Mouse (Mus musculus) heart, postnatal 0 days (tissue): ENCODE results near the gene Fam84a. TPM values are rescaled to one million over a fixed set of nuclear protein-coding genes. Genes with fewer than 3 reads are reported as not detected.

Experiments used
- ATAC-seq: fragments of 200-750 bp; cut with Nextera tagmentation; 2 replicates; pipeline ENCODE4 v1.8.0; 2017; ENCODE audit warnings: low read depth, moderate number of reproducible peaks, moderate library complexity; ENCODE audit not compliant: insufficient read depth
- DNase-seq: peaks from one replicate; pipeline ENCODE4 v3.0.0-alpha.2; 2016; ENCODE audit warnings: low spot score
- H3K27ac ChIP-seq: fragments of 300-500 bp; sonication (generic); 2 replicates; pipeline ENCODE4 v1.5.1; 2014; ENCODE audit warnings: low read depth, mild to moderate bottlenecking
- H3K27me3 ChIP-seq: fragments of 300-500 bp; sonication (generic); 2 replicates; pipeline ENCODE4 v1.6.1; 2014; ENCODE audit warnings: low read length, mixed read lengths; ENCODE audit not compliant: control insufficient read depth, insufficient read depth
- H3K36me3 ChIP-seq: fragments of 300-500 bp; sonication (generic); replicated peaks from 2 replicates; pipeline ENCODE4 v1.6.1; 2014; ENCODE audit warnings: low read length, mixed read lengths; ENCODE audit not compliant: control insufficient read depth, insufficient read depth
- H3K4me1 ChIP-seq: fragments of 300-500 bp; sonication (generic); 2 replicates; pipeline ENCODE4 v1.6.1; 2014; ENCODE audit warnings: antibody characterized with exemption; ENCODE audit not compliant: control insufficient read depth, insufficient read depth
- H3K4me2 ChIP-seq: fragments of 300-500 bp; sonication (generic); 2 replicates; pipeline ENCODE4 v1.6.1; 2014; ENCODE audit warnings: low read depth, mild to moderate bottlenecking, low read length, moderate library complexity
- H3K4me3 ChIP-seq: fragments of 300-500 bp; sonication (generic); 2 replicates; pipeline ENCODE4 v1.5.1; 2014; ENCODE audit warnings: low read depth, low read length
- H3K9ac ChIP-seq: fragments of 300-500 bp; sonication (generic); replicated peaks from 2 replicates; pipeline ENCODE4 v1.6.1; 2014; ENCODE audit warnings: low read depth, low read length, mixed read lengths
- H3K9me3 ChIP-seq: fragments of 300-500 bp; sonication (generic); replicated peaks from 2 replicates; pipeline ENCODE4 v1.6.1; 2016; ENCODE audit warnings: low read length; ENCODE audit not compliant: control insufficient read depth
- CTCF ChIP-seq: IDR thresholded peaks from 2 replicates; pipeline ENCODE4 v1.5.1; 2016; ENCODE audit warnings: antibody characterized with exemption, control low read depth, low read depth
- EP300 ChIP-seq: IDR thresholded peaks from 2 replicates; pipeline ENCODE4 v1.6.1; 2016; ENCODE audit warnings: antibody characterized with exemption, low read depth
- WGBS: fragments of 180-500 bp; shearing (Covaris S2); extraction: QIAGEN DNeasy Blood & Tissue Kit; methylation state at CpG from one replicate; pipeline ENCODE4 v1.1.7; 2014; 5-methylcytosine and 5-hydroxymethylcytosine counted together
- polyA plus RNA-seq: library from polyadenylated mRNA; unstranded; fragments of >200 nt; fragmentation: Nextera tagmentation; extraction: Ambion mirVana; gene quantifications from 2 replicates; pipeline ENCODE4 v1.2.1, GENCODE M21; 2015
- total RNA-seq: library from RNA; depleted of rRNA; stranded (reverse); fragments of >200 nt; gene quantifications from 2 replicates; pipeline ENCODE4 v1.2.3, GENCODE M21; 2014; ENCODE audit warnings: low replicate concordance

Fam84a gene
- total and polyA plus RNA-seq, 2 experiments from 2014 or later = 1.4 to 1.7 TPM

DNA sequence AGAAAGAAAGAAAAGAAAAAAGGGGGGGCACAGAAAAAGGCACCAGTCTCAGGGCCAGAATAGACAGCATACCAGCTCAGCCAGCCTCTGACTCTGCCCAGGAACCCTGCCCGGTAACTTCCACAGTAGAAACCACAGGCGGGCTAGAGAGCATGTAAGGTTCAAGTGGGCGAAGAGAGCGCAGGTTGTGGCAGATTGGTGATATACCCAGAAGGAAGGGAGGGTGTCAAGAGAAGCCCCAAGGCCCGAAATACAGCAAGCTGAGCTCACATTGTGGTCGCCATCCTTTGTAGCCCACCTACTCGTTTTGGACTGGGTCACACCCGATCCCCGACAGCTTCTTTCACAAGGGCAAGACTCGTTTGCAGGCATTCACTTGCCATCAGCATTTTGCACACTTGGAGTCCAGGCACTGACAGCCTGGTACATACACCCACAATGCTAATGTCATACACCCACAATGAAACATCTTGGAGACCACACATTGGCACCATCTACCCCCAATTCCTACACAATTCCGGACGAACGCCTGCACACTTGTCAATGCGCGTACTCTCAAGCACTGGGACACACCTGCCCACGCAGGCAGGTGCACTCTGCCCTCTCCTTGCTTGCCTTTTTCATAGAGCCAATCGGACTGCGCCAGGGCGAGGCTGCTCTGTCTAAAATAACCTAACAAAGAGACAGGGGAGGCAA lies 770 bp downstream of the Fam84a start:
- Histone ChIP-seq H3K9me3 (no peaks in the 10 kb centered on the region), H3K36me3 (no peaks in the 10 kb centered on the region), H3K27me3 (peaks cover 34% of the 10 kb centered on the region), H3K27ac (no peak overlapping the region), H3K4me1 (peaks cover 3% of the 10 kb centered on the region; the same call in 1 of the 2 replicates), H3K9ac (no peak overlapping the region), H3K4me3 (peak overlapping the region; percentile 64), H3K4me2 (peak overlapping the region; percentile 89)
- no peak for TF ChIP-seq CTCF
- TF ChIP-seq EP300 = no peak
- ATAC-seq (no peak), DNase-seq (no peak)
- WGBS = 7% methylated on average over 19 of the region's 19 CpGs

DNA sequence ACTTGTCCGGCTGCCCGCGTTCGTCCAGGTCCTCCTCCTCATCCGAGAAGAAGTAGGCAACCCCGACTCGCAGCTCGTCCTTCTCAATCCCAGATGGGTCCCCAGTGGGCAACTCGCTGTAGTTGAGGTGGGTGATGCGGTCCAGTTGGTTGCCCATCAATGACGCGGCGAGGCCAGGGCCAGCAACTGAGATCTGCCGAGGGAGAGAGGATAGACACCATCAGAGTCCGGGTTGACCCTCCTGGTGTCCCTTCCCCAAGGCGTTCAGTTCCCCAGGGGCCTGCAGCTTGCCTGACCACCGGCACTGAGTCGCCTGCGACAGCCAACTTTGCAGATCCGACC lies 1.3 kb downstream of the Fam84a start:
- WGBS = 1% methylated on average over 20 of the region's 20 CpGs
- H3K4me3 ChIP-seq = peak overlapping the region; percentile 64
- ATAC-seq (no peak), DNase-seq (no peak)
- TF ChIP-seq EP300 (no peak), CTCF (no peak)
- H3K4me2 ChIP-seq = peak overlapping the region; percentile 89
- no peaks in the 10 kb centered on the region for H3K9me3 ChIP-seq
- H3K4me1 ChIP-seq = peaks cover 3% of the 10 kb centered on the region; the same call in 1 of the 2 replicates
- no peak overlapping the region for H3K27ac ChIP-seq
- H3K9ac ChIP-seq = 0 out of 2 replicates have a peak overlapping the region, but pooled peaks have one; percentile 24
- H3K27me3 ChIP-seq = peaks cover 34% of the 10 kb centered on the region
- H3K36me3 ChIP-seq = no peaks in the 10 kb centered on the region

DNA sequence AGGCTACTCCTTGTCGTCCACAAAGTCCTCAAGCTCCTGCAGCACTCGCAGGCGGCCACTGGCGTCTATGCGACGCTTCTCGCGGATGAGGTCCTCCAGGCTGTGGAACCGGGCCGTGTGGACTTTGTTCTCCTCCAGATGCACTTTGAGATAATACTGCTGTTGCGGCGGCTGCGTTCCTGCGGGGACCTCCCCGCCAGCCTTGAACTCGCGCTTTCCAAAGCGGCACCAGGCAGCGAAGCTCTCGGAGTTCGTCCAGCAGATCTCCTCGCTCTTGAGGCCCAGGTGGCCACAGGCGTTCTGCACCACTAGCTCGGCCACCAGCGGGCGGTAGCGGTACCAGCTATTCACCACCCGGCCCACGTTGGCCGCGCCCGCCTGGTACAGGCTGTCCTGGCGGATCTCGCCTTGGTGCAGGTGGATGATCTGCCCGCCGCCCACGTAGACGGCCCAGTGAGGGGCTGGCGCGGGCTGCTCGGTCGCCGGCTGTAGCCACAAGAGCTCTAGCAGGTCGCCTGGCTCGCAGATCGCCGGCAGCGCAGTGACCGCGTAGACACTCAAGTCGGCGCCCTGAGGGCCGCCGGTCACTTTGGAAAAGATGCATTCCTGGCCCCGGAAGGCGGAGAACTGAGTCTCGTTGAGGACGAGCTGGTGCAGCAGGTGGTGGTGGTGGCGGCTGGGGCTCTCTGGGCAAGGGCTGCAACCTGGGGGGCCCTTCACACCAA lies 1.8 kb downstream of the Fam84a start:
- WGBS = under 1% methylated on average over 53 of the region's 59 CpGs
- 0 out of 2 replicates have a peak overlapping the region, but pooled peaks have one; percentile 24 for H3K9ac ChIP-seq

DNA sequence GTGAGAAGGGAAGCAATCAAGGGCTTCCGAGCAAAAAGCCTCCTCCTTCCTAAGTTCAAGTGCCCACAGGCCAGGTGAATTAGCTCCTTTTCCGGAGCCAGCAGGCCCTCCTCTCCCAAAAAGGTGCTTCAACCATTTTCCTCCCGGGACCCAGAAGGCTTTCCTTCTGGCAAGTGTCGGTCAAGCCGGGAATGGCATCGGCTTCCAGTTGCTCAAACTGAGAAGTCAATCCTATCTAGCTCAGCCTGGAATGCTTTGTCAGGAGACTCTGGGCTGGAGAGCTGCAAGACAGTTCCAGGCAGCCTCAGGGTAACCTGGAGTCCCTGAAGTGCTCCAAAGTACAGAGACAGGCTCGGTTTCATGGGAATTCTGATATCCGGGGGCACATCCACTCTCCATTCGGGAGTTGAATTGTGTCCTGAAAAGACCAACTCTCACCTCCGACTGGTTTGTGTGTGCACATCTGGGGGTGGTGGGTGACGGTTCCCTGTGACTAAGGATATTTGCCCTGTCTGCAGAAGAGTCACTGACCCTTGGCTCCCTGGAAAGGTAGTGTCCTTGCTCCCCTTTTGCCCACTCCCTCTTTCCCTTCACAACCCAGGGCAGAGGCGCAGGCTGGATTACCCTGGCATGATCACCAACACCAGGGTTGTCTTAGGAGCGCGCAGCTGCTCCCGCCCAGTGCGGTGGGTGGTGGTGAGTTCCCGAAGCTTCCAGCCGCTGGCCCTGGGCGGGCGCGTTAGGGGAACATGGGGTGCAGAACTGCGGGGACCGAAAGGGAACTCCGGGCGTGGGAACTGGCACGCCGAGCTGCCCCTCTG lies 2.6 kb downstream of the Fam84a start:
- WGBS = 14% methylated on average over 21 of the region's 27 CpGs
- ATAC-seq = no peak
- Histone ChIP-seq H3K36me3 (no peaks in the 10 kb centered on the region), H3K4me1 (peaks cover 3% of the 10 kb centered on the region; the same call in 1 of the 2 replicates), H3K4me2 (peak overlapping the region; percentile 89), H3K9me3 (no peaks in the 10 kb centered on the region), H3K4me3 (peak overlapping the region; percentile 64), H3K27me3 (peaks cover 34% of the 10 kb centered on the region), H3K9ac (0 out of 2 replicates have a peak overlapping the region, but pooled peaks have one; percentile 24), H3K27ac (no peak overlapping the region)
- no peak for DNase-seq
- TF ChIP-seq CTCF (no peak), EP300 (no peak)

More for the DNA sequence above, 1.8 kb downstream of the Fam84a start:
- no peak for TF ChIP-seq EP300
- peak; percentile 64 for TF ChIP-seq CTCF
- no peaks in the 10 kb centered on the region for H3K36me3 ChIP-seq
- no peak overlapping the region for H3K27ac ChIP-seq
- H3K4me2 ChIP-seq = peak overlapping the region; percentile 89
- DNase-seq (peak; percentile 60), ATAC-seq (peak; percentile 47)
- peaks cover 34% of the 10 kb centered on the region for H3K27me3 ChIP-seq
- H3K4me1 ChIP-seq = peaks cover 3% of the 10 kb centered on the region; the same call in 1 of the 2 replicates
- no peaks in the 10 kb centered on the region for H3K9me3 ChIP-seq
- peak overlapping the region; percentile 64 for H3K4me3 ChIP-seq

DNA sequence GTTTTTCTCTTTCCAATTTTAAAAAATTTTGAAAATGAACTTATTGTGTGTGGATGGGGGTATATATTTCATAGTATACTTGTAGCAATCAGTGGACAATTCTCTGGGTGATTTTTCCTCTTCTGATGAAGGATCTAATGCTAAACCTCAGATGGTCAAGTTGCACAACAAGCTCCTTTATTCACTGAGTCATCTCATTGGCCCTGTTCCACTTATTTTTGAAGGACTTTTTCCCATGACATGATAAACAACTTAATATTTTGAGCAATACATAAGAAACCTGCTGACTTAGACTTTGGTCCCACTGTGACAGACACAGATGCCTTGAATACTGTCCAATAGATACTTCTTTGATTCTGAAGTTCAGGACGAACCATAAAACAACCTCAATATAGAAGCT lies 14.8 kb downstream of the Fam84a start:
- DNase-seq = no peak
- no peak overlapping the region for H3K4me2 ChIP-seq
- WGBS = 71% methylated on average over 1 of the region's 1 CpGs
- no peaks in the 10 kb centered on the region for H3K4me1 ChIP-seq
- no peak overlapping the region for H3K27ac ChIP-seq
- no peak for ATAC-seq
- no peak overlapping the region for H3K9ac ChIP-seq
- H3K4me3 ChIP-seq = no peak overlapping the region
- no peaks in the 10 kb centered on the region for H3K36me3 ChIP-seq
- no peak for TF ChIP-seq CTCF
- TF ChIP-seq EP300 = no peak
- no peaks in the 10 kb centered on the region for H3K9me3 ChIP-seq
- H3K27me3 ChIP-seq = no peaks in the 10 kb centered on the region
